Mouse (Mus musculus): Measurements from ENCODE around the gene Otop2. TPM values are rescaled to one million over a fixed set of nuclear protein-coding genes. Genes with fewer than 3 reads are reported as not detected.

Gene Otop2
- polyA plus RNA-seq (2015; fragmentation: Illumina TruSeq; extraction: RNeasy Lipid Tissue Mini Kit (QIAGEN cat#74804); ENCODE audit: low read depth, low replicate concordance), result 0.85 TPM

GRCm38 (mm10) chr11:115306863-115307262, at the start of gene Otop2:
Gene Otop2, plus strand, starts transcription at chr11:115307163.

GRCm38 (mm10) chr11:115267061-115267883, 39.7 kb upstream of the Otop2 start, which contains the start of gene Grin2c:
Gene Grin2c, minus strand, starts transcription at chr11:115267243.

GRCm38 (mm10) chr11:115276780-115277603, 30.0 kb upstream of the Otop2 start, which contains the start of gene Fdxr:
Gene Fdxr, minus strand, starts transcription at chr11:115277050.

DNA sequence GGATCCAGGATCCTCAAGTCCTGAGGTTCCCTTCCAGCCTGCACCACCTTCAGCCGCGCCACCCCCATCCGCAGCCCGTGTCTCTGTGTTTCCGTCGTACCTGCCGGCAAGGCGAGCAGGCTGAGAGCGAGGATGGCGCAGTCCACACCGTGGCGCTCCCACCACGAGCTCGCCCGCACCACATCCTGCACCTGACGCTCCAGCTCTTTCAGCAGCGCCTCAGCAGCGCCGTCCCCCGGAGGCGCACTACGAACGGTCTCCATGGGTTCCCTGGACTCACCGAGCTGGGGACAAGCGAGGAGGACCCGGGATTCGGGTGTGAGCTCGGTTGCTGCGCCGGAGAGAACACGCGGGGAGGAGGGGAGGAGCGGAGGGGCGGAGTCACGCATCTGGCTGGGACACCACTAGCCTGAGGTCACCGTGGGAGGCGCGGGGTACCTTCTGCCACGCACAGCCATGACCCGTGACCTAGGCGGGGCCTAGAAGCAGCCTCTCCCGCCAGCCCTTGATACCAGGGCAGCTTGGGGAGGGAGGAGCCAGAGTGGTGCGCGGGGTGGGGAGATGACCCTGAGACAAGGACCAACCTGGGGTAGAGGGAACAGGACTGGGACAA, 9.6 kb upstream of the Otop2 start, which contains the start of gene Fads6:
Gene Fads6, minus strand, starts transcription at position 450 of the 613 bp plus-strand sequence.

GRCm38 (mm10) chr11:115321906-115322693, 15.1 kb downstream of the Otop2 start, which contains the start of gene Ush1g:
Gene Ush1g, minus strand, starts transcription at chr11:115322041.

DNA sequence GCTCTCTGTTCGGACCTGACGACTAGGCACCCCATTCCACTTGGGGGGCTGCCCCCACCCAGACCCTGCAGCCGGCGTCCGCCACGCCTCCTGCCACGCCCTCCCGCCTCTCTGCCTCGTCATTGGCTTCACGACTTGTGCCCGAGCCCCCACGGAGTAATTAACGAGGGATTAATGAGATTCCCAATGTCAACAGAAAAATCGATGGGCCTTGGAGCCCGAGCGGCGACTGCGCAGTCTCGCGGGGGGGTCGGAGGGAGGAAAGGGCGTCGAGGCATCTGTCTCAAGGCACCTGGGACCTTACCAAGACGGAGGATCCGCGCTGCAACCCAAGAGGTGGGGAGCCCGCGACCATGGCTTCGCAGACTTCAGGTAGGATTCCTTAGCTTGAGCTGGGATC, 27.6 kb downstream of the Otop2 start, which contains the start of gene Otop3:
Gene Otop3, plus strand, starts transcription at position 201 of the 400 bp plus-strand sequence.

GRCm38 (mm10) chr11:115367395-115367944, 60.5 kb downstream of the Otop2 start, which contains the start of gene Hid1:
Gene Hid1, minus strand, starts transcription at chr11:115367756.

Other genes starting within 250 kb of the Otop2 start
- gene Cd300e, start 245.0 kb upstream of the Otop2 start, polyA plus RNA-seq (2015; fragmentation: Illumina TruSeq; extraction: RNeasy Lipid Tissue Mini Kit (QIAGEN cat#74804); ENCODE audit: low read depth, low replicate concordance), result not detected
- 14.0 TPM for gene Rab37, start 215.7 kb upstream of the Otop2 start, polyA plus RNA-seq (2015; fragmentation: Illumina TruSeq; extraction: RNeasy Lipid Tissue Mini Kit (QIAGEN cat#74804); ENCODE audit: low read depth, low replicate concordance)
- not detected for gene Cd300lf, start 173.2 kb upstream of the Otop2 start, polyA plus RNA-seq (2015; fragmentation: Illumina TruSeq; extraction: RNeasy Lipid Tissue Mini Kit (QIAGEN cat#74804); ENCODE audit: low read depth, low replicate concordance)
- 53.0 TPM for gene Slc9a3r1, start 143.8 kb upstream of the Otop2 start, polyA plus RNA-seq (2015; fragmentation: Illumina TruSeq; extraction: RNeasy Lipid Tissue Mini Kit (QIAGEN cat#74804); ENCODE audit: low read depth, low replicate concordance)
- 8.2 TPM for gene Tmem104, start 119.7 kb upstream of the Otop2 start, polyA plus RNA-seq (2015; fragmentation: Illumina TruSeq; extraction: RNeasy Lipid Tissue Mini Kit (QIAGEN cat#74804); ENCODE audit: low read depth, low replicate concordance)
- 35.8 TPM for gene Nat9, start 119.3 kb upstream of the Otop2 start, polyA plus RNA-seq (2015; fragmentation: Illumina TruSeq; extraction: RNeasy Lipid Tissue Mini Kit (QIAGEN cat#74804); ENCODE audit: low read depth, low replicate concordance)
- gene Grin2c, start 39.9 kb upstream of the Otop2 start, polyA plus RNA-seq (2015; fragmentation: Illumina TruSeq; extraction: RNeasy Lipid Tissue Mini Kit (QIAGEN cat#74804); ENCODE audit: low read depth, low replicate concordance), result 23.0 TPM
- 20.1 TPM for gene Fdxr, start 30.1 kb upstream of the Otop2 start, polyA plus RNA-seq (2015; fragmentation: Illumina TruSeq; extraction: RNeasy Lipid Tissue Mini Kit (QIAGEN cat#74804); ENCODE audit: low read depth, low replicate concordance)
- gene Fads6, start 9.5 kb upstream of the Otop2 start, polyA plus RNA-seq (2015; fragmentation: Illumina TruSeq; extraction: RNeasy Lipid Tissue Mini Kit (QIAGEN cat#74804); ENCODE audit: low read depth, low replicate concordance), result 19.8 TPM
- 0.39 TPM for gene Ush1g, start 14.9 kb downstream of the Otop2 start, polyA plus RNA-seq (2015; fragmentation: Illumina TruSeq; extraction: RNeasy Lipid Tissue Mini Kit (QIAGEN cat#74804); ENCODE audit: low read depth, low replicate concordance)
- gene Otop3, start 27.6 kb downstream of the Otop2 start, polyA plus RNA-seq (2015; fragmentation: Illumina TruSeq; extraction: RNeasy Lipid Tissue Mini Kit (QIAGEN cat#74804); ENCODE audit: low read depth, low replicate concordance), result not detected
- gene Hid1, start 60.6 kb downstream of the Otop2 start, polyA plus RNA-seq (2015; fragmentation: Illumina TruSeq; extraction: RNeasy Lipid Tissue Mini Kit (QIAGEN cat#74804); ENCODE audit: low read depth, low replicate concordance), result 75.8 TPM
- 13.6 TPM for gene Cdr2l, start 74.8 kb downstream of the Otop2 start, polyA plus RNA-seq (2015; fragmentation: Illumina TruSeq; extraction: RNeasy Lipid Tissue Mini Kit (QIAGEN cat#74804); ENCODE audit: low read depth, low replicate concordance)
- 127 TPM for gene Mrpl58, start 96.6 kb downstream of the Otop2 start, polyA plus RNA-seq (2015; fragmentation: Illumina TruSeq; extraction: RNeasy Lipid Tissue Mini Kit (QIAGEN cat#74804); ENCODE audit: low read depth, low replicate concordance)
- 1,061 TPM for gene Atp5h, start 112.8 kb downstream of the Otop2 start, polyA plus RNA-seq (2015; fragmentation: Illumina TruSeq; extraction: RNeasy Lipid Tissue Mini Kit (QIAGEN cat#74804); ENCODE audit: low read depth, low replicate concordance)
- 73.5 TPM for gene Kctd2, start 113.0 kb downstream of the Otop2 start, polyA plus RNA-seq (2015; fragmentation: Illumina TruSeq; extraction: RNeasy Lipid Tissue Mini Kit (QIAGEN cat#74804); ENCODE audit: low read depth, low replicate concordance)
- not detected for gene Trim80, start 133.4 kb downstream of the Otop2 start, polyA plus RNA-seq (2015; fragmentation: Illumina TruSeq; extraction: RNeasy Lipid Tissue Mini Kit (QIAGEN cat#74804); ENCODE audit: low read depth, low replicate concordance)
- gene Slc16a5, start 155.3 kb downstream of the Otop2 start, polyA plus RNA-seq (2015; fragmentation: Illumina TruSeq; extraction: RNeasy Lipid Tissue Mini Kit (QIAGEN cat#74804); ENCODE audit: low read depth, low replicate concordance), result not detected
- gene Armc7, start 168.5 kb downstream of the Otop2 start, polyA plus RNA-seq (2015; fragmentation: Illumina TruSeq; extraction: RNeasy Lipid Tissue Mini Kit (QIAGEN cat#74804); ENCODE audit: low read depth, low replicate concordance), result 9.9 TPM
- gene Nt5c, start 184.7 kb downstream of the Otop2 start, polyA plus RNA-seq (2015; fragmentation: Illumina TruSeq; extraction: RNeasy Lipid Tissue Mini Kit (QIAGEN cat#74804); ENCODE audit: low read depth, low replicate concordance), result 93.6 TPM
- gene Jpt1, start 207.2 kb downstream of the Otop2 start, polyA plus RNA-seq (2015; fragmentation: Illumina TruSeq; extraction: RNeasy Lipid Tissue Mini Kit (QIAGEN cat#74804); ENCODE audit: low read depth, low replicate concordance), result 108 TPM
- 430 TPM for gene Sumo2, start 229.1 kb downstream of the Otop2 start, polyA plus RNA-seq (2015; fragmentation: Illumina TruSeq; extraction: RNeasy Lipid Tissue Mini Kit (QIAGEN cat#74804); ENCODE audit: low read depth, low replicate concordance)

Data from brain, adult 10 weeks (tissue).